Mouse (Mus musculus): ENCODE measurements around the gene Lgals3bp. TPM values are rescaled to one million over a fixed set of nuclear protein-coding genes. Genes with fewer than 3 reads are reported as not detected.
A peak's percentile ranks its signal among the peaks of the same experiment; 100 is the strongest.

Gene Lgals3bp
- polyA plus RNA-seq, 1 experiment from 2014 or later: 42.7 TPM

- Histone ChIP-seq H3K4me3 (replicated peaks) (no peak overlapping the region), H3K4me2 (no peak overlapping the region), H3K27ac (replicated peaks) (no peak overlapping the region), H3K9ac (no peak overlapping the region), H3K36me3 (replicated peaks) (no peaks in the 10 kb centered on the region), H3K9me3 (replicated peaks) (no peaks in the 10 kb centered on the region), H3K27me3 (peaks cover 5% of the 10 kb centered on the region), H3K4me1 (replicated peaks) (peaks cover 7% of the 10 kb centered on the region; the same call in 1 of the 2 replicates)
- 39% methylated on average over 10 of the region's 10 CpGs for WGBS (ENCODE audit: insufficient replicate concordance)
- no peak for ATAC-seq (ENCODE audit: insufficient read depth)
These were observed 41.0 kb downstream of the Lgals3bp start for GRCm38 (mm10) chr11:118360907-118361341.

GRCm38 (mm10) chr11:118360491-118360890, 41.4 kb downstream of the Lgals3bp start:
- no peak for ATAC-seq (ENCODE audit: insufficient read depth)
- Histone ChIP-seq H3K27me3 (peaks cover 9% of the 10 kb centered on the region), H3K4me1 (replicated peaks) (peaks cover 10% of the 10 kb centered on the region), H3K4me3 (replicated peaks) (no peak overlapping the region), H3K9me3 (replicated peaks) (no peaks in the 10 kb centered on the region), H3K9ac (no peak overlapping the region), H3K36me3 (replicated peaks) (no peaks in the 10 kb centered on the region), H3K4me2 (no peak overlapping the region), H3K27ac (replicated peaks) (no peak overlapping the region)
- 61% methylated on average over 7 of the region's 7 CpGs for WGBS (ENCODE audit: insufficient replicate concordance)

- Histone ChIP-seq H3K9me3 (replicated peaks) (no peaks in the 10 kb centered on the region), H3K36me3 (replicated peaks) (no peaks in the 10 kb centered on the region), H3K4me2 (peak within 1 kb of the TSS; percentile 73), H3K4me1 (replicated peaks) (peaks cover 9% of the 10 kb centered on the region; the same call in 1 of the 2 replicates), H3K27me3 (peaks cover 36% of the 10 kb centered on the region), H3K9ac (peak within 1 kb of the TSS; percentile 49), H3K4me3 (replicated peaks) (peak within 1 kb of the TSS; percentile 54), H3K27ac (replicated peaks) (no peak within 1 kb of the TSS)
- no peak for ATAC-seq (ENCODE audit: insufficient read depth)
- 44% methylated on average over 6 of the region's 6 CpGs for WGBS (ENCODE audit: insufficient replicate concordance)
These were observed 46.3 kb downstream of the Lgals3bp start, which contains the start of gene Timp2 for GRCm38 (mm10) chr11:118355640-118356039. Timp2 (minus strand) TSS chr11:118355740.

- H3K36me3 ChIP-seq (replicated peaks): no peaks in the 10 kb centered on the region
- under 1% methylated on average over 40 of the region's 43 CpGs for WGBS (ENCODE audit: insufficient replicate concordance)
- no peaks in the 10 kb centered on the region for H3K9me3 ChIP-seq (replicated peaks)
- H3K4me2 ChIP-seq: peak overlapping the region; percentile 73
- peaks cover 9% of the 10 kb centered on the region; the same call in 1 of the 2 replicates for H3K4me1 ChIP-seq (replicated peaks)
- H3K4me3 ChIP-seq (replicated peaks): peak overlapping the region; percentile 54
- peaks cover 36% of the 10 kb centered on the region for H3K27me3 ChIP-seq
- peak overlapping the region; percentile 49 for H3K9ac ChIP-seq
- H3K27ac ChIP-seq (replicated peaks): no peak overlapping the region
- ATAC-seq (ENCODE audit: insufficient read depth): peak; percentile 65
These were observed 46.7 kb downstream of the Lgals3bp start for GRCm38 (mm10) chr11:118355205-118355604.

GRCm38 (mm10) chr11:118354636-118355191, 47.2 kb downstream of the Lgals3bp start:
- H3K9ac ChIP-seq: peak overlapping the region; percentile 49
- H3K27ac ChIP-seq (replicated peaks): no peak overlapping the region
- no peak; the same call in 1 of the 2 replicates for ATAC-seq (ENCODE audit: insufficient read depth)
- H3K4me2 ChIP-seq: peak overlapping the region; percentile 73
- H3K27me3 ChIP-seq: peaks cover 36% of the 10 kb centered on the region
- H3K36me3 ChIP-seq (replicated peaks): no peaks in the 10 kb centered on the region
- H3K4me1 ChIP-seq (replicated peaks): peaks cover 9% of the 10 kb centered on the region; the same call in 1 of the 2 replicates
- peak overlapping the region; percentile 54 for H3K4me3 ChIP-seq (replicated peaks)
- no peaks in the 10 kb centered on the region for H3K9me3 ChIP-seq (replicated peaks)
- 2% methylated on average over 47 of the region's 47 CpGs for WGBS (ENCODE audit: insufficient replicate concordance)

- no peak overlapping the region for H3K9ac ChIP-seq
- H3K4me3 ChIP-seq (replicated peaks): no peak overlapping the region
- no peaks in the 10 kb centered on the region for H3K9me3 ChIP-seq (replicated peaks)
- 63% methylated on average over 5 of the region's 5 CpGs for WGBS (ENCODE audit: insufficient replicate concordance)
- no peak overlapping the region for H3K27ac ChIP-seq (replicated peaks)
- H3K27me3 ChIP-seq: peaks cover 17% of the 10 kb centered on the region
- H3K36me3 ChIP-seq (replicated peaks): no peaks in the 10 kb centered on the region
- no peak for ATAC-seq (ENCODE audit: insufficient read depth)
- no peak overlapping the region for H3K4me2 ChIP-seq
- peaks cover 12% of the 10 kb centered on the region; the same call in 1 of the 2 replicates for H3K4me1 ChIP-seq (replicated peaks)
These were observed 52.4 kb downstream of the Lgals3bp start for GRCm38 (mm10) chr11:118349494-118349893.

- H3K9me3 ChIP-seq (replicated peaks): no peaks in the 10 kb centered on the region
- H3K4me3 ChIP-seq (replicated peaks): no peak overlapping the region
- H3K36me3 ChIP-seq (replicated peaks): no peaks in the 10 kb centered on the region
- no peak overlapping the region for H3K4me2 ChIP-seq
- peak; percentile 40; the same call in 1 of the 2 replicates for ATAC-seq (ENCODE audit: insufficient read depth)
- H3K4me1 ChIP-seq (replicated peaks): peaks cover 12% of the 10 kb centered on the region; the same call in 1 of the 2 replicates
- no peak overlapping the region for H3K9ac ChIP-seq
- peaks cover 11% of the 10 kb centered on the region for H3K27me3 ChIP-seq
- 20% methylated on average over 5 of the region's 5 CpGs for WGBS (ENCODE audit: insufficient replicate concordance)
- 0 out of 2 replicates have a peak overlapping the region, but pooled peaks have one; percentile 38 for H3K27ac ChIP-seq (replicated peaks)
These were observed 53.0 kb downstream of the Lgals3bp start for GRCm38 (mm10) chr11:118348877-118349276.

- H3K4me2 ChIP-seq: no peak overlapping the region
- H3K27me3 ChIP-seq: peaks cover 7% of the 10 kb centered on the region
- no peak overlapping the region for H3K4me3 ChIP-seq (replicated peaks)
- H3K9me3 ChIP-seq (replicated peaks): no peaks in the 10 kb centered on the region
- no peaks in the 10 kb centered on the region for H3K36me3 ChIP-seq (replicated peaks)
- WGBS (ENCODE audit: insufficient replicate concordance): 15% methylated on average over 3 of the region's 3 CpGs
- no peak for ATAC-seq (ENCODE audit: insufficient read depth)
- H3K9ac ChIP-seq: no peak overlapping the region
- H3K4me1 ChIP-seq (replicated peaks): peaks cover 12% of the 10 kb centered on the region; the same call in 1 of the 2 replicates
- 0 out of 2 replicates have a peak overlapping the region, but pooled peaks have one; percentile 38 for H3K27ac ChIP-seq (replicated peaks)
These were observed 53.5 kb downstream of the Lgals3bp start for GRCm38 (mm10) chr11:118348419-118348818.

- Histone ChIP-seq H3K36me3 (replicated peaks) (no peaks in the 10 kb centered on the region), H3K4me2 (no peak overlapping the region), H3K9me3 (replicated peaks) (no peaks in the 10 kb centered on the region), H3K4me3 (replicated peaks) (no peak overlapping the region), H3K9ac (no peak overlapping the region), H3K4me1 (replicated peaks) (peaks cover 12% of the 10 kb centered on the region; the same call in 1 of the 2 replicates), H3K27me3 (peaks cover 2% of the 10 kb centered on the region; the same call in 1 of the 2 replicates), H3K27ac (replicated peaks) (no peak overlapping the region)
- ATAC-seq (ENCODE audit: insufficient read depth): no peak
- WGBS (ENCODE audit: insufficient replicate concordance): 72% methylated on average over 12 of the region's 12 CpGs
These were observed 54.0 kb downstream of the Lgals3bp start for GRCm38 (mm10) chr11:118347911-118348310.

- Histone ChIP-seq H3K9me3 (replicated peaks) (no peaks in the 10 kb centered on the region), H3K36me3 (replicated peaks) (no peaks in the 10 kb centered on the region), H3K4me1 (replicated peaks) (peaks cover 12% of the 10 kb centered on the region; the same call in 1 of the 2 replicates), H3K4me2 (no peak overlapping the region), H3K27ac (replicated peaks) (no peak overlapping the region), H3K4me3 (replicated peaks) (no peak overlapping the region), H3K9ac (no peak overlapping the region), H3K27me3 (0 out of 2 replicates have a peak, but pooled peaks cover 4% of the 10 kb centered on the region)
- ATAC-seq (ENCODE audit: insufficient read depth): no peak
- WGBS (ENCODE audit: insufficient replicate concordance): 69% methylated on average over 2 of the region's 2 CpGs
These were observed 54.5 kb downstream of the Lgals3bp start for GRCm38 (mm10) chr11:118347391-118347790.

- H3K9me3 ChIP-seq (replicated peaks): no peaks in the 10 kb centered on the region
- H3K9ac ChIP-seq: no peak overlapping the region
- no peak overlapping the region for H3K4me3 ChIP-seq (replicated peaks)
- H3K4me2 ChIP-seq: no peak overlapping the region
- H3K4me1 ChIP-seq (replicated peaks): peaks cover 12% of the 10 kb centered on the region; the same call in 1 of the 2 replicates
- H3K27me3 ChIP-seq: 0 out of 2 replicates have a peak, but pooled peaks cover 4% of the 10 kb centered on the region
- WGBS (ENCODE audit: insufficient replicate concordance): 65% methylated on average over 8 of the region's 8 CpGs
- ATAC-seq (ENCODE audit: insufficient read depth): no peak
- no peaks in the 10 kb centered on the region for H3K36me3 ChIP-seq (replicated peaks)
- H3K27ac ChIP-seq (replicated peaks): no peak overlapping the region
These were observed 55.3 kb downstream of the Lgals3bp start for GRCm38 (mm10) chr11:118346395-118347096.

All from liver, embryonic 15.5 days (tissue).